9 mouse cellular contexts compared by ENCODE assay signal in genomic region chr2:161147656-161148427, GRCm38 (mm10). TPM values are rescaled to one million over a fixed set of nuclear protein-coding genes. Genes with fewer than 3 reads are reported as not detected.
DNase-seq lines count a peak whose midpoint lies in the region; ATAC-seq and TF ChIP-seq lines count a peak whose summit lies in the region.
"Had no signal": no experiment of that assay in that cellular context is flagged by ENCODE, and none has a peak within 500 bp of the region (broad histone marks: within the 10 kb centered on the region; RNA-seq: fewer than 3 reads in every experiment).

No protein-coding gene starts in this region.

- peaks cover 23% of the 10 kb centered on the region for H3K4me1 ChIP-seq in hindbrain, embryonic 15.5 days (replicated peaks)
- peaks cover 12% of the 10 kb centered on the region for H3K4me1 ChIP-seq in neural tube, embryonic 13.5 days (replicated peaks)
- no peaks in the 10 kb centered on the region for H3K4me1 ChIP-seq in stomach, postnatal 0 days (replicated peaks; ENCODE audit: control insufficient read depth, insufficient read depth)
- H3K4me1 ChIP-seq in intestine, embryonic 15.5 days (replicated peaks), result no peaks in the 10 kb centered on the region

- no peaks in the 10 kb centered on the region for H3K9me3 ChIP-seq in hindbrain, embryonic 15.5 days
- no peaks in the 10 kb centered on the region for H3K9me3 ChIP-seq in neural tube, embryonic 13.5 days
- no peaks in the 10 kb centered on the region for H3K9me3 ChIP-seq in stomach, postnatal 0 days (ENCODE audit: control insufficient read depth, low read length)
- H3K9me3 ChIP-seq in intestine, embryonic 15.5 days, result no peaks in the 10 kb centered on the region

- H3K36me3 ChIP-seq in hindbrain, embryonic 15.5 days, result no peaks in the 10 kb centered on the region
- H3K36me3 ChIP-seq in neural tube, embryonic 13.5 days, result no peaks in the 10 kb centered on the region
- H3K36me3 ChIP-seq in stomach, postnatal 0 days (ENCODE audit: control insufficient read depth, insufficient read depth, low read length), result no peaks in the 10 kb centered on the region
- H3K36me3 ChIP-seq in intestine, embryonic 15.5 days, result no peaks in the 10 kb centered on the region

- ATAC-seq in CD4-positive, CD25-positive, alpha-beta regulatory T cell, adult 4 months, result no peak
- peak; percentile 91 for ATAC-seq in hindbrain, embryonic 15.5 days (ENCODE audit: low FRiP score, low read depth)
- ATAC-seq in neural tube, embryonic 13.5 days (ENCODE audit: low read depth), result peak; percentile 90
- ATAC-seq in stomach, postnatal 0 days (ENCODE audit: low FRiP score, low TSS enrichment), result no peak
- no peak for ATAC-seq in intestine, embryonic 15.5 days
- ATAC-seq in cerebellum, adult (ENCODE audit: insufficient number of reproducible peaks, low FRiP score, low TSS enrichment), result no peak

- no peak overlapping the region for H3K4me3 ChIP-seq in hindbrain, embryonic 15.5 days
- no peak overlapping the region for H3K4me3 ChIP-seq in neural tube, embryonic 13.5 days
- no peak overlapping the region for H3K4me3 ChIP-seq in stomach, postnatal 0 days (ENCODE audit: low read depth, low read length)
- H3K4me3 ChIP-seq in intestine, embryonic 15.5 days (replicated peaks), result no peak overlapping the region
- H3K4me3 ChIP-seq: myocyte had no signal

- TF ChIP-seq CTCF in stomach, postnatal 0 days (IDR thresholded peaks at IDR 0.05; ENCODE audit: low read depth), result no peak

- no peak for TF ChIP-seq EP300 in stomach, postnatal 0 days (optimal IDR thresholded peaks at IDR 0.05)

- H3K4me2 ChIP-seq in hindbrain, embryonic 15.5 days, result 0 out of 2 replicates have a peak overlapping the region, but pooled peaks have one; percentile 8
- H3K4me2 ChIP-seq in neural tube, embryonic 13.5 days, result no peak overlapping the region
- no peak overlapping the region for H3K4me2 ChIP-seq in stomach, postnatal 0 days (replicated peaks; ENCODE audit: low read depth)
- no peak overlapping the region for H3K4me2 ChIP-seq in intestine, embryonic 15.5 days (replicated peaks)

- 35% methylated on average over 4 of the region's 4 CpGs for WGBS in hindbrain, embryonic 15.5 days
- 36% methylated on average over 4 of the region's 4 CpGs for WGBS in neural tube, embryonic 13.5 days
- 63% methylated on average over 4 of the region's 4 CpGs for WGBS in stomach, postnatal 0 days
- 53% methylated on average over 4 of the region's 4 CpGs for WGBS in intestine, embryonic 15.5 days

- peak; percentile 7 for DNase-seq in CD4-positive, CD25-positive, alpha-beta regulatory T cell, adult 2 months (ENCODE audit: low read depth, low spot score)
- peak; percentile 62 for DNase-seq in embryo, embryonic 10 days (ENCODE audit: low spot score)
- no peak for DNase-seq in stomach, postnatal 0 days (ENCODE audit: low spot score)

- no peaks in the 10 kb centered on the region for H3K27me3 ChIP-seq in hindbrain, embryonic 15.5 days
- no peaks in the 10 kb centered on the region for H3K27me3 ChIP-seq in neural tube, embryonic 13.5 days
- no peaks in the 10 kb centered on the region for H3K27me3 ChIP-seq in stomach, postnatal 0 days (ENCODE audit: control insufficient read depth, insufficient read depth, low read length)
- H3K27me3 ChIP-seq in intestine, embryonic 15.5 days (replicated peaks), result no peaks in the 10 kb centered on the region

- H3K9ac ChIP-seq in hindbrain, embryonic 15.5 days, result no peak overlapping the region
- no peak overlapping the region; the same call in 1 of the 2 replicates for H3K9ac ChIP-seq in neural tube, embryonic 13.5 days
- no peak overlapping the region for H3K9ac ChIP-seq in stomach, postnatal 0 days (ENCODE audit: low read length)
- H3K9ac ChIP-seq in intestine, embryonic 15.5 days, result no peak overlapping the region

- peak overlapping the region; percentile 74 for H3K27ac ChIP-seq in hindbrain, embryonic 15.5 days (replicated peaks)
- H3K27ac ChIP-seq in neural tube, embryonic 13.5 days (replicated peaks), result peak overlapping the region; percentile 68
- H3K27ac ChIP-seq in stomach, postnatal 0 days (replicated peaks), result no peak overlapping the region
- no peak overlapping the region for H3K27ac ChIP-seq in intestine, embryonic 15.5 days

RNA-seq across cellular contexts. Expression of gene Chd6, which starts 39.0 kb away (rescaled TPM):
- 10 to 100 TPM; 43.3 to 45.5 TPM for polyA plus RNA-seq in CD4-positive, CD25-positive, alpha-beta regulatory T cell, adult 4 months (2017; shearing (Covaris generic))
- polyA plus RNA-seq in hindbrain, embryonic 15.5 days (2015; fragmentation: Nextera tagmentation; extraction: Ambion mirVana), result 33.9 and 35.2 TPM in 2 replicates
- polyA plus RNA-seq in neural tube, embryonic 13.5 days (2015; fragmentation: Nextera tagmentation; extraction: Ambion mirVana), result 37.4 and 37.6 TPM in 2 replicates
- 11.9 and 13.2 TPM in 2 replicates for polyA plus RNA-seq in stomach, postnatal 0 days (2015; fragmentation: Nextera tagmentation; extraction: Ambion mirVana)
- polyA plus RNA-seq in intestine, embryonic 15.5 days (2015; fragmentation: Nextera tagmentation; extraction: Ambion mirVana), result 20.8 and 21.1 TPM in 2 replicates

Comparison
In these comparisons a context has a peak if more than half of its experiments do, and no peak if none do; other contexts are left out.
1. ATAC-seq: peak in hindbrain, embryonic 15.5 days (single experiment) and neural tube, embryonic 13.5 days (single experiment); none in CD4-positive, CD25-positive, alpha-beta regulatory T cell, adult 4 months (single experiment), stomach, postnatal 0 days (single experiment), intestine, embryonic 15.5 days (single experiment) and cerebellum, adult (single experiment).
2. H3K27ac ChIP-seq: peak in hindbrain, embryonic 15.5 days (single experiment) and neural tube, embryonic 13.5 days (single experiment); none in stomach, postnatal 0 days (single experiment) and intestine, embryonic 15.5 days (single experiment).